Mouse (Mus musculus) CH12.LX (cell line): ENCODE results near the gene Rps11.

Source experiments
- BHLHE40 ChIP-seq: IDR thresholded peaks from 2 replicates; pipeline ENCODE4 v1.6.1; 2011; ENCODE audit warnings: mild to moderate bottlenecking, low read depth, low read length, improper control_type of control experiment
- CTCF ChIP-seq, 2 experiments: IDR thresholded peaks in 1 of 2; conservative IDR thresholded peaks in 1 of 2; 2 replicates each; pipeline ENCODE4 v1.5.1; 2011 to 2012; ENCODE audit warnings: low read depth in 2 of 2, low read length in 2 of 2, improper control_type of control experiment in 1 of 2, inconsistent platforms in 1 of 2, mild to moderate bottlenecking in 1 of 2, moderate library complexity in 1 of 2
- EP300 ChIP-seq: IDR thresholded peaks from 2 replicates; pipeline ENCODE4 v1.6.1; 2011; ENCODE audit warnings: low read length, improper control_type of control experiment
- NELFE ChIP-seq: IDR thresholded peaks from 2 replicates; pipeline ENCODE4 v1.6.1; 2011; ENCODE audit warnings: low read depth, low read length, improper control_type of control experiment
- PAX5 ChIP-seq: IDR thresholded peaks from 2 replicates; pipeline ENCODE4 v1.6.1; 2012; ENCODE audit warnings: low read length, inconsistent platforms, mixed read lengths
- POLR2A ChIP-seq: IDR thresholded peaks from 2 replicates; pipeline ENCODE4 v1.6.1; 2011; ENCODE audit warnings: low read depth, mild to moderate bottlenecking, improper control_type of control experiment, low read length
- SIN3A ChIP-seq: IDR thresholded peaks from 2 replicates; pipeline ENCODE4 v1.6.1; 2012; ENCODE audit warnings: low read length, improper control_type of control experiment, inconsistent platforms
- USF2 ChIP-seq: conservative IDR thresholded peaks from 2 replicates; pipeline ENCODE4 v1.6.1; 2011; ENCODE audit warnings: low read depth, low read length, improper control_type of control experiment

DNA sequence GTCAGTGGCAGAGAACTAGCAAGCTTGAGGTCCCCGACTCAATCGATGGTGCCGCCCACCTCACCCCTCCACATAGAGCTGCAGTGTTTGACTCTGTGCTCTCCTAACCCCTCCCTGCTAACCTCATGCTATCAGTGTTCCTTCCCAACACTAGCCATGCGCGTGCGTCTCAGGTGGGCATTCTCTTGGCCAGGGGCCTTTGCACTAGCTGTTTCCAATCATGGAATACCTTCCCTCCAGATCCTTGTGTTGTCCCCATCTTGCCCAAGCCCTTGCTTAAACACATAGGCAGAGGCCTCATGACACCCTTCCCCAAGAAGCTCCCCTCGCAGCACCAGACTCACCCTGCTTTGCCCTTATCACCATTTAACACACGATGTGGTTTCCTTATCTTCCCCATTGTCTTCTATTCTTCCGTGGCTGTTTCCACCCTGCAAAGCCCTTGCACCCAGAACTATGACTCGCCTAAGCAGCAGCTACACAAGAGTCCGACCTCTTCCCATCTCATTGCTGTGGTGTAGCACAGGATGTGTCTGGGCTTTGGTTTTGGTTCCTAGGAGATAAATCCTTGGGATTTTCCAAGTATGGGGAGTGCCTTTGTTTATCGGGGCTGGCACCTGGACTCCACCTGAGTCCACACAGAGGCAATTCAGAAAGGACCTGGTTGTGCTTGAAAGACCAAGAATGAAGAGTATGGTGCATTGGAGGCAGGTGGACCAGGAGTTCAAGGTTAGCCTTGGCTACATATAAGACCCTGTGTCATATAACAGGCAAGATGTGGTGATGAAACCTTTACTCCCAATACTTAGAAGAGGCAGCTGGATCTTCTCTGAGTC, 13.2 kb upstream of the Rps11 start:
- no peak for TF ChIP-seq CTCF (conservative IDR thresholded peaks at IDR 0.05 in 1 of 2, IDR thresholded peaks at IDR 0.05 in 1 of 2; ENCODE audit: low read depth in 2 of 2, low read length in 2 of 2)
- no peak for TF ChIP-seq POLR2A
- TF ChIP-seq SIN3A = no peak
- TF ChIP-seq NELFE = no peak
- TF ChIP-seq PAX5 = no peak
- no peak for TF ChIP-seq USF2
- TF ChIP-seq BHLHE40 = no peak
- TF ChIP-seq EP300 = no peak
